Mouse (Mus musculus) midbrain, embryonic 12.5 days (tissue): Measurements from ENCODE around the gene Calcrl. TPM values are rescaled to one million over a fixed set of nuclear protein-coding genes. Genes with fewer than 3 reads are reported as not detected.

Experiments used
- ATAC-seq: fragments of 200-750 bp; cut with Nextera tagmentation; 2 replicates; pipeline ENCODE4 v1.8.0; 2017; ENCODE audit warnings: low read depth, moderate TSS enrichment, moderate library complexity; ENCODE audit not compliant: low FRiP score
- H3K27ac ChIP-seq: fragments of 300-500 bp; sonication (generic); replicated peaks from 2 replicates; pipeline ENCODE4 v1.5.1; 2016; ENCODE audit warnings: mild to moderate bottlenecking
- H3K27me3 ChIP-seq: fragments of 300-500 bp; sonication (generic); 2 replicates; pipeline ENCODE4 v1.6.1; 2016; ENCODE audit warnings: mild to moderate bottlenecking
- H3K36me3 ChIP-seq: fragments of 300-500 bp; sonication (generic); 2 replicates; pipeline ENCODE4 v1.6.1; 2016
- H3K4me1 ChIP-seq: fragments of 300-500 bp; sonication (generic); 2 replicates; pipeline ENCODE4 v1.6.1; 2016
- H3K4me2 ChIP-seq: fragments of 300-500 bp; sonication (generic); replicated peaks from 2 replicates; pipeline ENCODE4 v1.6.1; 2016; ENCODE audit warnings: mild to moderate bottlenecking, moderate library complexity
- H3K4me3 ChIP-seq: fragments of 300-500 bp; sonication (generic); 2 replicates; pipeline ENCODE4 v1.5.1; 2016; ENCODE audit warnings: mild to moderate bottlenecking
- H3K9ac ChIP-seq: fragments of 300-500 bp; sonication (generic); replicated peaks from 2 replicates; pipeline ENCODE4 v1.6.1; 2016; ENCODE audit warnings: mild to moderate bottlenecking, moderate library complexity
- H3K9me3 ChIP-seq: fragments of 300-500 bp; sonication (generic); 2 replicates; pipeline ENCODE4 v1.6.1; 2016; ENCODE audit warnings: mild to moderate bottlenecking
- WGBS: fragments of 180-500 bp; shearing (Covaris S2); methylation state at CpG from one replicate; pipeline ENCODE4 v1.1.7; 2016; 5-methylcytosine and 5-hydroxymethylcytosine counted together
- polyA plus RNA-seq: library from polyadenylated mRNA; unstranded; fragments of >200 nt; fragmentation: Nextera tagmentation; extraction: Ambion mirVana; gene quantifications from 2 replicates; pipeline ENCODE4 v1.2.1, GENCODE M21; 2016

Calcrl gene
- polyA plus RNA-seq, 1 experiment from 2014 or later = 11.5 TPM

DNA sequence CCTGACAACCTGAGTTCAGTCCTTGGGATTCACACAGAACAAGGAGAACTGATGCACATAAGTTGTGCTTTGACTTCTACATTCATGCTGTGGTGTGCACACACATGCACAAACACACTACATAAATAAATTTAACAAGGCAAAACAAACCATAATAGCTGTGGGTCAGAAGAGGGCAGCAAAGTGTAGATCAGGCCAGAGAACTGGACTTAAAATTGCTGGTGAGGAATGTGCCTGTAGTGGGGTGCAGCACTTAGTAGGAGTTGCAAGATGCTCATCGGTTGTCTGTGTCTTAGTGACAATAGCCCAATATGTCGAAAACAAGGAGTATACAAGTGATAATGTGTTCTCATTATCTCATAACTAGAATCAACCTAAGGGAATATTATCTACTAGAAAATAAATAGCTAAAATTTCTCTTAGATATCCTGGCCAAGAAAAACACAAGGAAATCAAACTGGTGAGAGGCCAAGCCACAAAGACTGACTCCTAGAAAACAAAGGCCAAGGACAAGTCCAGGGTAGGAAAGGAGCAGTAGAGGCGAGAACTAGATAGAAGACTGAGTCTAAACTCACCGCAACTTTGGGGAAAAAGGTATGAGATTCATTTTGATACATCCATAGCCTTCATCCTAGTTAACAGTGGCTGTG, 132.7 kb downstream of the Calcrl start:
- Histone ChIP-seq H3K4me2 (no peak overlapping the region), H3K9me3 (no peaks in the 10 kb centered on the region), H3K27me3 (no peaks in the 10 kb centered on the region), H3K4me1 (no peaks in the 10 kb centered on the region), H3K4me3 (no peak overlapping the region), H3K9ac (no peak overlapping the region), H3K27ac (no peak overlapping the region), H3K36me3 (no peaks in the 10 kb centered on the region)
- WGBS = 87% methylated on average over 4 of the region's 4 CpGs
- no peak for ATAC-seq

DNA sequence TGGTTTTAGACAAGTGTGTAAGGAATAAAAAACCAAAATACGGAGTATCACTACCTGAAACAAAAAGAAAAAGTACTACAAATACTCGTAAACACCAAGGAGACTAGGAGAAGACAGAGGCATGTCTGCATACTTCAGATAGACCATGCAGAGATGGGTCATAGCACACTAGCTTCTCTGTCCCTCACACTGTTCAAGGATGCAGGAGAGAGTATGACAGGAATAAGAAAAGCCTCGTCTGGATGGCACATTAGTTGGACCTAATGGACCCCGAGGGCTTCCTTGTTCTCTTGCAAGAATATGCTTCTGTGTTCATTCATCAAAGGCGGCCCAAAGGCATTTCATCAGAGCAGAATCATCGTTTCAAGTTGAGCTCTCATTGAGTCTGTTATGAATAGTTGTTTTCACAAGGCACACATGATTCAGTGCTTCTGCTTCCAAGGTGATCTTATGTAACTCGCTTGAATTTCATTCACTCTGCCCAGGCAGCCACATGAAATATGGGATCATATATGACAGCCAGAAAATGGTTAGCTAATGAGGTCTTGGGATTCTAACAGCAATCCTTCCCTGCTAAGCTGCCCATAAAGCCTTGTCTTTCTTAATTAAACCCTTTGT, 136.2 kb downstream of the Calcrl start:
- no peak overlapping the region for H3K27ac ChIP-seq

More for the DNA sequence above, 136.2 kb downstream of the Calcrl start:
- Histone ChIP-seq H3K4me2 (no peak overlapping the region), H3K36me3 (no peaks in the 10 kb centered on the region), H3K4me1 (no peaks in the 10 kb centered on the region), H3K9ac (no peak overlapping the region), H3K9me3 (no peaks in the 10 kb centered on the region), H3K4me3 (no peak overlapping the region), H3K27me3 (no peaks in the 10 kb centered on the region)
- ATAC-seq = no peak
- 75% methylated on average over 7 of the region's 7 CpGs for WGBS

Other genes starting within 250 kb of the Calcrl start
- 15.2 and 21.4 TPM in 2 replicates for gene Tfpi, start 51.4 kb upstream of the Calcrl start, polyA plus RNA-seq
- gene Ctnnd1, start 225.4 kb upstream of the Calcrl start, polyA plus RNA-seq = 47.4 and 47.7 TPM in 2 replicates
- gene Btbd18, start 233.7 kb upstream of the Calcrl start, polyA plus RNA-seq = 0.26 and 0.31 TPM in 2 replicates
- 367 and 374 TPM in 2 replicates for gene Selenoh, start 245.4 kb upstream of the Calcrl start, polyA plus RNA-seq